Mouse (Mus musculus): ENCODE results near the gene Slc7a1. TPM values are rescaled to one million over a fixed set of nuclear protein-coding genes. Genes with fewer than 3 reads are reported as not detected.

Slc7a1 gene
- polyA plus RNA-seq, 1 experiment from 2014 or later = 12.9 TPM

- peak overlapping the region; percentile 27 for H3K27ac ChIP-seq (ENCODE audit: low read length)
- no peak overlapping the region for H3K9ac ChIP-seq (ENCODE audit: low read length)
- peaks cover 5% of the 10 kb centered on the region; the same call in 1 of the 2 replicates for H3K4me1 ChIP-seq (replicated peaks; ENCODE audit: control insufficient read depth, insufficient read depth, low read length)
- no peak overlapping the region for H3K4me3 ChIP-seq (ENCODE audit: low read length)
- no peak for ATAC-seq (ENCODE audit: low read depth)
- H3K27me3 ChIP-seq (ENCODE audit: control insufficient read depth, insufficient read depth, low read depth, low read length) = no peaks in the 10 kb centered on the region
- peaks cover 4% of the 10 kb centered on the region; the same call in 1 of the 2 replicates for H3K36me3 ChIP-seq (ENCODE audit: control insufficient read depth, insufficient read depth, low read length)
- H3K9me3 ChIP-seq (ENCODE audit: control insufficient read depth, low read length) = 0 out of 2 replicates have a peak, but pooled peaks cover 3% of the 10 kb centered on the region
- no peak overlapping the region for H3K4me2 ChIP-seq (ENCODE audit: low read depth, low read length)
- WGBS = 66% methylated on average over 17 of the region's 17 CpGs
Measured at GRCm38 (mm10) chr5:148377439-148378231, 22.1 kb downstream of the Slc7a1 start.

DNA sequence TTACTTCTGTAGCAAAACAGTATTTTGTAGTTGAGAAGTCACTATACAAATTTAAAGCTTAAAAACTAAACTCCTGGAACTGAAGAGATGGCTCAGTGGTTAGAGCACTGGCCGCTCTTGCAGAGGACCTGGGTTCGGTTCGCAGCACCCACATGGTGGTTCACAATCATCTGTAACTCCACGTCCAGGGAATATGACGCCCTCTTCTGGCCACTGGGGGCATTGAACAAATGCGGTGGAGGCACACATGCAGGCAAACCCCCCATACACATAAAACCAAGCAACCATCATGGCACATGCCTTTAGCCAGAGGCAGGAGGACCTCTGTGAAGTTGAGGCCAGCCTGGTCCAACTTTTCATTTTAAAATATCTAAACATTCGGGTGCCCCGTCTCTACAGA lies 23.3 kb downstream of the Slc7a1 start:
- H3K4me1 ChIP-seq (replicated peaks; ENCODE audit: control insufficient read depth, insufficient read depth, low read length) = peaks cover 5% of the 10 kb centered on the region; the same call in 1 of the 2 replicates
- H3K9me3 ChIP-seq (ENCODE audit: control insufficient read depth, low read length) = 0 out of 2 replicates have a peak, but pooled peaks cover 3% of the 10 kb centered on the region
- 95% methylated on average over 8 of the region's 8 CpGs for WGBS
- H3K27me3 ChIP-seq (ENCODE audit: control insufficient read depth, insufficient read depth, low read depth, low read length) = no peaks in the 10 kb centered on the region
- no peak overlapping the region for H3K9ac ChIP-seq (ENCODE audit: low read length)
- no peak overlapping the region for H3K4me3 ChIP-seq (ENCODE audit: low read length)
- no peak overlapping the region for H3K27ac ChIP-seq (ENCODE audit: low read length)
- no peak for ATAC-seq (ENCODE audit: low read depth)
- no peak overlapping the region for H3K4me2 ChIP-seq (ENCODE audit: low read depth, low read length)
- peaks cover 4% of the 10 kb centered on the region; the same call in 1 of the 2 replicates for H3K36me3 ChIP-seq (ENCODE audit: control insufficient read depth, insufficient read depth, low read length)

DNA sequence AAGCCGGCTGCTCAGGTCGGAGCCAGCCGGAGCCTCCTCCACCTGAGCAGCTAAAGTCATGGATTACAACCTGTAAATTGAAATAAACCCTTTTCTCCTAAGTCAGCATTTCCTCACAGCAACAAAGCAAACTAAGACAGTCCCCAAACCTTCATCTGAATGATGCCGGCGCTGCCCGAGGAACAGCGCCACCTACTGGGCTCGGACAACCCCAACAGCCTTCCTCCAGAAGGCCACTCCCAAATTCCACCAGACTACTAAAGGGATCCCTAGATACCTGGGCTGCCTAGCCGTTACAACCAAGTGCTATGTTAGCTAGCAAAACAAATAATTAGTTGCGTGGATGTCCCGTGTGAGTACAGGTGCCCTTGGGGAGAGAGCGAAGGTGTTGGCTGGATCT lies 24.2 kb downstream of the Slc7a1 start:
- no peak overlapping the region for H3K4me3 ChIP-seq (ENCODE audit: low read length)
- no peak overlapping the region for H3K27ac ChIP-seq (ENCODE audit: low read length)
- peaks cover 2% of the 10 kb centered on the region; the same call in 1 of the 2 replicates for H3K4me1 ChIP-seq (replicated peaks; ENCODE audit: control insufficient read depth, insufficient read depth, low read length)
- 0 out of 2 replicates have a peak, but pooled peaks cover 3% of the 10 kb centered on the region for H3K9me3 ChIP-seq (ENCODE audit: control insufficient read depth, low read length)
- no peak overlapping the region for H3K4me2 ChIP-seq (ENCODE audit: low read depth, low read length)
- H3K36me3 ChIP-seq (ENCODE audit: control insufficient read depth, insufficient read depth, low read length) = peaks cover 4% of the 10 kb centered on the region; the same call in 1 of the 2 replicates
- H3K9ac ChIP-seq (ENCODE audit: low read length) = no peak overlapping the region
- ATAC-seq (ENCODE audit: low read depth) = no peak
- no peaks in the 10 kb centered on the region for H3K27me3 ChIP-seq (ENCODE audit: control insufficient read depth, insufficient read depth, low read depth, low read length)
- whole genome bisulfite sequencing = 70% methylated on average over 12 of the region's 12 CpGs

GRCm38 (mm10) chr5:148373092-148373685 lies 26.5 kb downstream of the Slc7a1 start:
- H3K4me3 ChIP-seq (ENCODE audit: low read length) = no peak overlapping the region
- H3K9me3 ChIP-seq (ENCODE audit: control insufficient read depth, low read length) = peaks cover 5% of the 10 kb centered on the region; the same call in 1 of the 2 replicates
- peak; percentile 51; the same call in 1 of the 2 replicates for ATAC-seq (ENCODE audit: low read depth)
- no peak overlapping the region for H3K9ac ChIP-seq (ENCODE audit: low read length)
- peaks cover 4% of the 10 kb centered on the region; the same call in 1 of the 2 replicates for H3K36me3 ChIP-seq (ENCODE audit: control insufficient read depth, insufficient read depth, low read length)
- WGBS = 74% methylated on average over 9 of the region's 9 CpGs
- peaks cover 2% of the 10 kb centered on the region; the same call in 1 of the 2 replicates for H3K4me1 ChIP-seq (replicated peaks; ENCODE audit: control insufficient read depth, insufficient read depth, low read length)
- H3K4me2 ChIP-seq (ENCODE audit: low read depth, low read length) = no peak overlapping the region
- H3K27me3 ChIP-seq (ENCODE audit: control insufficient read depth, insufficient read depth, low read depth, low read length) = no peaks in the 10 kb centered on the region
- no peak overlapping the region for H3K27ac ChIP-seq (ENCODE audit: low read length)

- WGBS = 62% methylated on average over 12 of the region's 12 CpGs
- H3K9me3 ChIP-seq (ENCODE audit: control insufficient read depth, low read length) = peaks cover 5% of the 10 kb centered on the region; the same call in 1 of the 2 replicates
- H3K9ac ChIP-seq (ENCODE audit: low read length) = no peak overlapping the region
- no peak overlapping the region for H3K27ac ChIP-seq (ENCODE audit: low read length)
- H3K4me3 ChIP-seq (ENCODE audit: low read length) = no peak overlapping the region
- no peak overlapping the region for H3K4me2 ChIP-seq (ENCODE audit: low read depth, low read length)
- H3K36me3 ChIP-seq (ENCODE audit: control insufficient read depth, insufficient read depth, low read length) = peaks cover 4% of the 10 kb centered on the region; the same call in 1 of the 2 replicates
- ATAC-seq (ENCODE audit: low read depth) = no peak
- H3K4me1 ChIP-seq (replicated peaks; ENCODE audit: control insufficient read depth, insufficient read depth, low read length) = peaks cover 2% of the 10 kb centered on the region; the same call in 1 of the 2 replicates
- H3K27me3 ChIP-seq (ENCODE audit: control insufficient read depth, insufficient read depth, low read depth, low read length) = no peaks in the 10 kb centered on the region
Measured at GRCm38 (mm10) chr5:148372005-148372917, 27.4 kb downstream of the Slc7a1 start.

DNA sequence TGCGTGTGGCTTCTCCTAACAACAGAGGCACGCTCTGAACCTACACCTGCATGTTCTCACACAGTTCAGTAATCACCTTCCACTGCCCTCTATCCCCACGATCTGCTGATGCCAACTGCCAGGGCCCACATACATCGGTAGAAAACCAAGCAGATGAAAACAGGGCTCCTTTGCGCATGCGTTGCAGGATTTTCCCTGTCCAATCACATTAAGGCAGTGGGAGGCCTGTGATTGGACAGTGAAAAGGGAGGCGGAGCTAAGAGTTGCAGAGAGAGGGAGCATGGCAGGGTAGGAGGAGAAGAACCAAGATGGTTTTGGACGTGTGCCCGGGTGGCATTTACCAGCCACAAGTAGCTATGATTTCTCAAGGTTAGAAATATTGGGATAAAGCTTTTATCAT lies 28.3 kb downstream of the Slc7a1 start:
- no peak for ATAC-seq (ENCODE audit: low read depth)
- Histone ChIP-seq H3K9me3 (ENCODE audit: control insufficient read depth, low read length) (peaks cover 5% of the 10 kb centered on the region; the same call in 1 of the 2 replicates), H3K27ac (ENCODE audit: low read length) (no peak overlapping the region), H3K4me1 (replicated peaks; ENCODE audit: control insufficient read depth, insufficient read depth, low read length) (peaks cover 2% of the 10 kb centered on the region; the same call in 1 of the 2 replicates), H3K4me3 (ENCODE audit: low read length) (no peak overlapping the region), H3K27me3 (ENCODE audit: control insufficient read depth, insufficient read depth, low read depth, low read length) (no peaks in the 10 kb centered on the region), H3K9ac (ENCODE audit: low read length) (no peak overlapping the region), H3K4me2 (ENCODE audit: low read depth, low read length) (no peak overlapping the region), H3K36me3 (ENCODE audit: control insufficient read depth, insufficient read depth, low read length) (peaks cover 4% of the 10 kb centered on the region; the same call in 1 of the 2 replicates)
- WGBS = 92% methylated on average over 9 of the region's 9 CpGs

DNA sequence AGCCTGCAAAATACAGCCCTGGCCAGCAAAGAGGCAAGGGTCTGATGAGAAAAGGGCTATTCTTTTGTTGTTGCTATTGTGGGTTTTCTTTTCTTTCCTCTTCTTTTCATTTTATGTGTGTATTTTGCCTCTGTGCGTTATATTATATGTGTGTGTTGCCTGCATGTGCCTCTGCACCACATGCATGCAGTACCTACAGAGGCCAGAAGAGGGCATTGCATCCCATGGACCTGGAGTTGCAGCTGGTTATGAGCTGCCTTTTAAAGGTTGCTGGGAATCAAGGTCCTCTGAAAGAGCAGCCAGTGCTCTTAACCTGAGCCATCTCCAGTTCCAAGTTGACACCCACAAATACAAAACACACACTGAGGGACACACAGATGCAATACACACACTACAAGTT lies 29.1 kb downstream of the Slc7a1 start:
- Histone ChIP-seq H3K9me3 (ENCODE audit: control insufficient read depth, low read length) (peaks cover 3% of the 10 kb centered on the region; the same call in 1 of the 2 replicates), H3K27ac (ENCODE audit: low read length) (no peak overlapping the region), H3K36me3 (ENCODE audit: control insufficient read depth, insufficient read depth, low read length) (no peaks in the 10 kb centered on the region; the same call in 1 of the 2 replicates), H3K4me3 (ENCODE audit: low read length) (no peak overlapping the region), H3K9ac (ENCODE audit: low read length) (no peak overlapping the region), H3K4me2 (ENCODE audit: low read depth, low read length) (no peak overlapping the region), H3K27me3 (ENCODE audit: control insufficient read depth, insufficient read depth, low read depth, low read length) (no peaks in the 10 kb centered on the region), H3K4me1 (replicated peaks; ENCODE audit: control insufficient read depth, insufficient read depth, low read length) (peaks cover 2% of the 10 kb centered on the region; the same call in 1 of the 2 replicates)
- no peak for ATAC-seq (ENCODE audit: low read depth)
- WGBS = 94% methylated on average over 1 of the region's 1 CpGs

DNA sequence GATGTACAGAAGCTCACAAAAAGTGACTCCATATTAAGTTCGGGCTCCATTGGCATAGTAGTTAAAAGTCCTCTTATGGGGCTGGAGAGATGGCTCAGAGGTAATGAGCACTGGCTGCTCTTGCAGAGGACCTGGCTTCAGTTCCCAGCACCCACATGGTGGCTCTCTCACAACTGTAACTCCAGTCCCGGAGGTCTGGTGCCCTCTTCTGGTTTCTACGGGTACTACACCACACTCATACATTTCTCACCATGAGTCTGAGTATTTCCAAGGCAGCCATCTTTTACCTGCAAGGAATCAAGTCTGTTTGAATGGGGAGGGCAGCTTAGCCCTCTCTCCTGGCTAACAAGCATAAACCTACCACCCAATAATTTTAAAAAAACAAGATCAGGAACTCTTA lies 30.5 kb downstream of the Slc7a1 start:
- H3K27ac ChIP-seq (ENCODE audit: low read length) = no peak overlapping the region
- H3K9me3 ChIP-seq (ENCODE audit: control insufficient read depth, low read length) = peaks cover 2% of the 10 kb centered on the region; the same call in 1 of the 2 replicates
- H3K27me3 ChIP-seq (ENCODE audit: control insufficient read depth, insufficient read depth, low read depth, low read length) = no peaks in the 10 kb centered on the region
- peaks cover 2% of the 10 kb centered on the region; the same call in 1 of the 2 replicates for H3K4me1 ChIP-seq (replicated peaks; ENCODE audit: control insufficient read depth, insufficient read depth, low read length)
- no peak overlapping the region for H3K9ac ChIP-seq (ENCODE audit: low read length)
- no peak for ATAC-seq (ENCODE audit: low read depth)
- WGBS = 96% methylated on average over 3 of the region's 3 CpGs
- no peaks in the 10 kb centered on the region for H3K36me3 ChIP-seq (ENCODE audit: control insufficient read depth, insufficient read depth, low read length)
- H3K4me2 ChIP-seq (ENCODE audit: low read depth, low read length) = no peak overlapping the region
- H3K4me3 ChIP-seq (ENCODE audit: low read length) = no peak overlapping the region

Measured in lung, embryonic 16.5 days (tissue).